Mouse (Mus musculus) A20 (cell line): ENCODE measurements around the gene Fdx1.

Source experiments
- DNase-seq: peaks from one replicate; pipeline ENCODE4 v3.0.0-alpha.2; 2011; ENCODE audit warnings: low read depth, low spot score

The Fdx1 gene

DNA sequence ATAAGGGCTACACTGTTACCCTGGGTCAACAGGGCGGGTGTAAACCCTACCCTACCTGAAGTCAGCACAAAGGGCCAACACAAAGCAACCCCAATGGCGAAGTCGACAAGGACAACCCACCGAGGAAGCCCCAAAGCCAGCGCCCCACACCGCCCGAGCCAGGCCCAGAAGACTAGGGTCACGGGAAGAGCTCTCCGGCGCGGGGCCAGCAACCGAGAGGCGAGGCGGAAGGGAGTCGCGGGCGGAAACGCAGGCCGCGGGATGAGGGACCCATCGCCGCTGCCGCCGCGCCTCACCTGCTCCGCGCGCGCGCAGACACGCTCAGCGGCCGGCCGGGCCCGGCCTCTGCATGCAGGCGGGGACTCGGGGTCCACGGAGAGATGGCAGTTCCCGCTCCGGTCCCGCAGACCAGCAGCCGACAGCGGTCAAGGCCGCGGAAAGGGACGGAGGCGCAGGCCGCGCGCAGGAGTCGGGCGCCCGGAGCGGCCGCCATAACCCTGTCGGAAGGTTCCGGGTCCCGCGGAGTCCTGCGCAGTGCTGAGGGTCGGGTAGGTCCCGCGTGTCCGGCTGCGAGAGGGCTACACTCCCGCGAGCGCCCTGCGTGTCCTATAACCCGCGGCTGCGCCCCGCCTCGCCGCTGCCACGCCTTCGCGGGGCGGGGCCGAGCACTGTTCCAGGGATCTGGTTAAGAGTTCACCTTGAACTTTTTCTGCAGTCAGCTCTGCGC is at the start of gene Fdx1:
Gene Fdx1 (minus strand): TSS at position 582 of the 727 bp plus-strand sequence.
- DNase-seq = peak; percentile 52

DNA sequence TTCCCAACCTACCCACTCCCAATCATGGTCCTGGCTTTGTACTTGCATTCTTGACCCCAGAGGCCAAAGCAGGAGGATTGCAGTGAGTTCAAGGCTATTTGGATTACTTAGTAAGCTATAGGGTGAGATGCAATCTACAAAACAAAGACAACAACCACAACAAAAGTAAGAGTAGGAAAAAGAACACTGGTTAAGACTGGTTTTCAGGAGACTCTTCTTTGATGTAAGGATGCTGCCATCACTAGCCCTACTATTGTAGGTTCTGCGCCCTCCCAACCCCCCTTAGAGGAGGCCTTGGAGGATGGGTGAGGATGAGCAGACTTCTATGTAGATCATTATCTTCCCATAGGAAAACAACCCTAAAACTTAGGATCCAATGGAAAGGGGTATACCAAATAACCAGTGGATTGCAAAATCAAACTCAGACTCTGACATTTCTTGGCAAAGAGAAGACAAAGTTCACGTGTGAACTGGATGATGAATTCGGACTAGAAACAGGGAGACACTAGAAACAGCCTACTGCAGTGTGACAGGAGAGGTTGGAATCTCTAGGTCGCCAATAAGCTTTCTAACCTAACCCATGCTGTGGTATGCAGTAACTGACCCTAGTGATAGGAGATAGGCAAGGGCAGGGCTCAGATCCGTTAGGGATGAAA is 49.6 kb upstream of the Fdx1 start:
- no peak for DNase-seq

DNA sequence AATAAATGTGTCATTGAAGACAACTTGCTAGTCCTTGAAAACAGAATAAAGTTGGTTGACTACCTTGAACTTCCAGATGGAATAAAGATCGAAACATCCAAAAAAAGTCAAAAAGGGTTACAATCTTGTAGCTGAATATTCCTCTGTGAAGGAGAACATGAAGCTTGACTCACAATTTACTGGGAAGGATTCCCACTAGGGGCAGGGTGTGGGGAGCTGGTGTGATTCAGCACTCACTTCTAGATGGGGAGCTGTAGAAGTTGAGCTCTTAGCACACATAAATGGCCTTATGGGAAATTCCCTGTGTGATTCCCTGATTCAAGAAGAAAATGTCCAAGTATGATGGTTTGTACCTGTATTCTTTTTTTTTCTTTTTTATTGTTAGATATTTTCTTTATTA is 49.0 kb upstream of the Fdx1 start:
- no peak for DNase-seq

DNA sequence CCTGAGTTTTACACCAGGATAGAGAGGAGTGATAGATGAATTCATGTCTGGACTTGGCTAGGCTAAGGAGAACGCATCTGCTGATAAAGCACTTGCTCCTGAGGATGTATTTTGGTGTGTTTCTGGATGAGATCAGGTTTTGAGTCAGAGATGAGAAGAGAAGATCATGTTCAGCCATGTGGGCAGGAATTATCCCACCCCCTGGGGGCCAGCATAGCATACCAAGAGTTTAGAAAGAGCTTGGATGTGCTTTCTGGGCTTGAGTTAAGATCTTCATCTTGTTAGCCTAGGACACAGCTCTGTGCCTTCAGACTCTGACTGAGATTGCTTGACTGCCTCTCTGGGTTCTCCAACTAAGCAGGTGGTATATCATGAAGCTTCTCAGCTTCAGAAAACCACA is 45.2 kb upstream of the Fdx1 start:
- no peak for DNase-seq

DNA sequence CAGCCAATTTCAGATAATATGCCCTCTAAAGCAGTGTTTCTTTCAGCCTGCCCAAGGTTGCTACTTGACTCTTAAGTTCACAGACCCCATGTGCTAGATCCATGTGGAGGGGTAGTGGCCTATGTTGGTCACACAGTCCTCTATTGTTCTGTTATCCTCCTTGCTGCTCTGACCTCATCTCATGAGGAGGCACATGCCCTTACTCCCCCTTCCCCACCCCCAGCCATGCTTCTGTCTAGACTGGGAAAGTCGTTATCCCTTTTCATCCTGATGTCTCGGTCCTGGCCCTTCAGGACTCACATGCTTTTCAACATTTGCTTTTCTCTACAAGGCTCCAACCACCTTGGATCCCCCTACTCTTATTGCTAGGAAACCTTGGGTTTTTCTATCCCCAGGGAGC is 44.0 kb upstream of the Fdx1 start:
- DNase-seq = no peak

DNA sequence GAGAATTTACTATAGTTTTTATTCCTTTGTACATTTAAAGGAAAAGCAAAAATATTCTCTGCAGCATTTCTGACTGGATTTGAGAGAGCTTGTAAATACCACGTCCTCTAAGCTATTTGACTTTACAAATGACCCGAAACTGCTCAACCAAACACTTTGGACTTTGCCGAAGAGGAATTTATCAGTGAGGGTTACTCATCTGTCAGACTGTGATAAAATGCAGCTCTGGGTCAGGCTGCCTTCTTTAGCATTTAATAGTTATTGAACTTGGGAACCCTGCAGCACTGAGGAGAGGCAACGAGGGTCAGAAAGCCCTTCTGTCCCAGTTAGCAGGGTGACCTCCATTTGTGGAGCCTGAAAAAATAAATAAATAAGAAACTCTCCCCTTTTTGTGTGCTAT is 40.1 kb upstream of the Fdx1 start:
- DNase-seq = no peak

DNA sequence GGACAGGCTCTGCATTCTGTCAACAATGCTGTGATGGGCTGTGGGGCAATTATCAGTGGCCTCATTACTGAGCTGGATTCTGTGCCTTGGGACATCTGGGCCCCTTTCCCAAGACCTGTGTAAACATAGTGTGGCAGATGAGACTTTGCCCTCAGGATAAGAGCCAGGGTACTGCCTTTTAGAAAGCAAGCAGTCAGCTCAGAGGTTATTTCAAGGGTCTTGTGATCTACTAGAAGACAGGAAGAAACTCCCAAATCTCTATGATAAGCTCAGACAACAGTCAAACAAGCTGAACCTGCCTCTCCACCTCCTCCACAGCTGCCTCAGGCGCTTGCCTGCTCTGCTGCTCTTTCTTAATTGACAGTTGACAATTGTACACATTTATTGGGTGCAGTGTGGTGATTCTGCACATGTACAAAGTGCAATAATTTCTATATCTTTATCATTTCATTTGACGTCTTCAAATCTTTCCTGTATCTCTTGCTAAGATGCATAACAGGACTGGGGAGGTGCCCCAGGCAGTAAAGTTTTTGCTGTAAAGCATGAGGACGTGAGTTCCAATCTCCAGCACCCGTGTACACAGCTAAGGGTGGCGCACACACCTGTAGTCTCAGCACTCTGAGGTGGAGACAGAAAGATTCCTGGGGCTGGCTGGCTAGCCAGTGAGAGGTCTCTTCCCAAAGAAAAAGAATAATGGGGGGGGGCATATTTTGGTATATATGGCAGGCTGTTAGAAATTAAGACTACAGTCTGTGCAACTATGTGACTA is 32.2 kb upstream of the Fdx1 start:
- no peak for DNase-seq

DNA sequence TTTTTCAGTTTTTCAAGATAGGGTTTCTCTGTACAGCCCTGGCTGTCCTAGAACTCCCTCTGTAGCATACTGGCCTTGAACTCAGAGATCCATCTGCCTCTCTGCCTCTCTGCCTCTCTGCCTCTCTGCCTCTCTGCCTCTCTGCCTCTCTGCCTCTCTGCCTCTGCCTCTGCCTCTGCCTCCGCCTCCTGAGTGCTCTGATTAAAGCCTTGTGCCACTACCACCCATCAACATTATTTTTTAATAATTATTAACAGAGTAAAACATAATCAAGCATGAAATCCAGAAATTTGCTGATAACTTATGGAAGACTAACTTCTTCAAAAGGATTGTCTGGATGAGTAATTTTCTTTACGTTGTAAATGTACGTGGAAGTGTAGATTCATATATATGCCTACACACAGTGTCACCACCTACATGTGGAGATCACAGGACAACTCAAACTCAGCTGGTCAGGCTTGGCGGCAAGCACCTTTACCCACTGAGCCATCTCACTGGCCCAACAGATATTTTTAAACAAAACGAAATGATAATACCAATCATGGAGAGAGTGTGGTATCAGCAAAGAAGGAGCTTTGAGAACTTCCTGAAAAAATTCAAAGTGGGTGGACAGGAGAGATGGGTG is 31.4 kb upstream of the Fdx1 start:
- no peak for DNase-seq

DNA sequence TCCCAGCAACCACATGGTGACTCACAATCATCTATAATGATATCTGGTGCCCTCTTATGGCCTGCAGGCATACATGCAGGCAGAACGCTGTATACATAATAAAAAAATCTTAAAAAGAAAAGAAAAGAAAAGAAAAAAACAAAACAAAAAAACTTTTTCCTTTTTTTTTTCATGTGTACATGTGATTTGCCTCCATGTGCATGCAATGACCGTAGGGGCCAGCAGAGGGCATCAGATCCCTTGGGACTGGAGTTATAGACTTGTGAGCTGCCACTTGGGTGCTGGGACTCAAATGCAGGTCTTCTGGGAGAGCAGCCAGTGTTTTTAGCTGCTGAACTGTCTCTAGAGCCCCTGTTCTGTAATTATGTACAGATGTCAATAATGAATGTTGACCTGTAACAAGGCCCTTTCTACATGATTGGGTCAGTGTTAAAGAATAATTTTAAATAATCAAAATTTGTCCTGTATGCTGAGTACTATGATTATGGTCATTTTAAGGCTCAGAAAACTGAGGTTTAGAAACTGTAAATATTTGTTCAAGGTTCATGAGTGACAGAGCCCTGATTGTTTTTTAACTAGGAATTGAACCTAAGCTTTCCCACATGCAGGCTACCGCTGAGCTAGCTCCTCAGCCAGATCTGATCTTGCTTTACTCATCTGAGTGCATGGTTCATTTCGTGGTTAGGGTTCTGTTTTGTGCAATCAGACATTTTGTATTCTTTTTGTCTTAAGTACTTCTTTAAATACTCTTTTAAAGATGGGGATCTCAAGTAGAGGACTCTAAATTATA is 30.3 kb upstream of the Fdx1 start:
- peak; percentile 33 for DNase-seq

DNA sequence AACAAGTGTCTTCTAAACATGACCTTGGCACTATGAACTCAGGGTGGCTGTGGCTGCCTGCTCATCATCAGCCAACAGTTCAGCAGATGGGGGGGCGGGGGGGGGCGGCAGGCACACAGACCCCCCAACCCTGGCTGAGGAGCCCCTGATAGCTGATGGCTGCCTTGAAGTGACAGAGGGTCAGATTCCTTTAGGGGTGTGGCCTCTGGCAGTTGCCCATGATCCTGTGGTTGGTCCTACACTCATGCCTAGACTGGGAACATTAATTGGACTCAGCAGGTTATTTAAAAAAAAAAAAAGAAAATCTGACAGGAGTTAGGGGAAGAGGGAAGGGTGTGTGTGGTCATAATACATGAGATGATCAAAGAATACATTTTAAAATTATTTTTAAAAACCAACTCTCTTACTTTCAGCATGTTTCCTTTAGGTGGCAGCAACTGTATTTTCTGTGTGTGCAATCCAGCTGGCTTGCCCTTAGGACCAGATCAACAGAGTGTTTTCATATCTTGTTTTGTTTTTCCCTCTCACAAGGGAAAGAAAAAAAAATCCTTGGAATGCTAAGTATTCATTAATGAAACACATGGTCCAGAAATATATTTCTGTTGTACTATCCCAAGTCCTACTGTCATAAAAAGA is 28.0 kb upstream of the Fdx1 start:
- no peak for DNase-seq

DNA sequence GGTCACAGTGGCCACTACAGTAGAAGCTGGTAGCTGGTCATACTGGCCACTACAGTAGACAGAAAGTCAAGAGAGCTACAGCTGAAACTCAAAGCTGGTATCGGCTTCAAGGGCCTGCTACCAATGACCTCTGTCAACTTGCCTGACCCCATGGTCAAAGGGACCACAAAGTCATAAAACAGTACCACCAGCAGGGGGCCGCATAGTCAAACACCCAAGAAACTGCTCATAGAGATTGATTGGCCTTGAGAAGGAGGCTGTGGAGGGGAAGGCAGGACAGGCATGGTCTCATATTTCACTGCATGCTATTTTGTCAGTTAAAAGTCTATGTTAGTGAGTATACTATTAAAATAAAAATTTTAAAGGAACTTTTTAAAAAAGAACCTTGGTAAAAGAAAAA is 27.5 kb upstream of the Fdx1 start:
- peak; percentile 37 for DNase-seq

DNA sequence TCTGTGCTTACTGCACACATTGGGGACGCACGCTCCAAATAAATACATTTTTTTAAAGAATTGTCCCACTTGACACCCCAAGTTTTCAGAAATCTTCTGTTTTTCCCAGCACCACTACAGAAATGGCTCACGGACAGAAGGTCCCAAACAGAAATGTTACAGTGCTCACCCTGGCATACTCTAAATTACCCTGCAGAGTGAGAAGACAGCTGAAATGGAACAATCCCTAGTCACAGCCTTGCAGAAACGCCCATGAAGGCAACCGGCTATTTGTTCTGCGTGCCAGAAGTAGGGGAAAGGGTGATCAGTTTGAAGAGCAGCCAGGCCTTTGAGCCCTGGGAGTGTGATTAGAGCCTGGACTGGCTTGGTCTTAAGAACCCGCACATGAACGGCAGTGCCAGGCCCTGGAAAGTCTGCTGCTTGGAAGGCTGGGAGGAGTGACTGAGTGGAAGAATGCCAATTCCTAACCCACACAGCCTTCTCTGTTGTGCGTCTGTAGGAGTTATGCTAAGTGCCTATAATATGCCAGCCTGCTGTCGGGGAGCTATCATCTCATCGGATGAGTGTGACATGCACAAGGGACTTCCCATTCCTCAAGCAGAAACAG is 22.2 kb upstream of the Fdx1 start:
- DNase-seq = no peak

DNA sequence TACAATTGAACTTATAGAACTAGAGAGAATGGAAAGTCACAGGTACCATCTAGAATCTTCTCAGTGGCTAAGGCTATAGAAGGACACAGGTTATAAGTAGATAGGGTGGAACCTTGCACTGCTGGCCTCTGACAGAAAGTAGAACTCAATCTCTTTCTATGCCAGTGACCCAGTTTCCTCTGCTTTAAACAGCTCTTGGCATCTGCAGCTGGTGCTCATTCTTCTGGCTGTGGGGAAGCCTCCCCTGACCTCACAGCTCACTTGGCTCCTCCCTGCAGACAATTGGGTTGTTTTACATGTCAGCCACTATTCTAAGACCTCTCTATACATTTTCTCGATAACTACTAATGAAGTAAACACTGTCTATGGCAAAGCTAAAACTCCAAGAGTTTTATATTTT is 17.8 kb upstream of the Fdx1 start:
- DNase-seq = no peak

DNA sequence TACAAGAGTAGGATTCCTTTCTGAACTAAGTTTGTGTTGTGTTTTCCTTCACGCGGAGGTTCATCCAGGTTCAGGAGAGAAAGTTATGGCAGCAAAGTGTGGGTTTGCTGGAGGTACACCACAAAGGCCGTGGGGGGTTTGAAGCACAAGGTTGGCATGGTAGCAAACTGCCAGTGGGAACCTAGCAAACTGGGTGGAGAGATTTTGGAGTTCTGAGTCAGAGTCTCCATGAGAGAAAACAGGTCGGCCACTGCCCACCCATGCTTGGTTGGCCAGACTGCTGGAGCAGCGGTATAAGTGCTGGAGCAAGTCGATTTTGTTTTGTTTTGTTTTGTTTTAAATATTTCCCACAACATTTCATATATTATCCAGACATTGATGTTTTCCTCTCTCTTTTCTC is 15.9 kb upstream of the Fdx1 start:
- DNase-seq = no peak

DNA sequence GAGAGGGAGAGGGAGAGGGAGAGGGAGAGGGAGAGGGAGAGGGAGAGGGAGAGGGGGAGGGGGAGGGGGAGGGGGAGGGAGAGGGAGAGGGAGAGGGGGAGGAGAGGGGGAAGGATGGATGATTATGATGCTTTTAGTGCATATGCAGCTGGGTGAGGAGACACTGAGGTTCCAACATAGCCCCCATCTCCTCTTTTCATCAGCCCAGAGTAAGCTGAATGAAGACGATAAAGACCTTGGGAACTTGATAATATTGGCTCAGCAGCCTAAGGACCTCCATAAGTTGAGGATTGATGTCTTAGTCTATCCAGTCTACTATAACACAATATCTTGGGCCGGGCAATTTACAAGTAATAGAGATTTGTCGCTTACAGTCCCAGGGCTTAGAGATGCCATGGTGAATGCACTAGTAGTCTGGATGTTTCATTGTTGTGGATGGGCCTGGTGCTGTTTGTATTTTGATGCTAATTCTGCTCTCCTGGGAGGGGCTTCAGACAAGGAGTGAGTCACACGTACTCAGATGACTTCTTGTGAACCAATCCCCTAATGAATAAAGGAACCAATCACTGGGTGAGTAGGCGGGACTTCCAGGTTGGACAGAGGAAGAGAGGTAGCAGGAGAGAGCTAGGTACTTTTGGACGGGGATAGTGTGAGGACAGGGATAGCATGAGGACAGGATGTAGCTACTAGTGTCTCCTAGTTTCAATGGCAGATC is 15.3 kb upstream of the Fdx1 start:
- DNase-seq = peak; percentile 6

DNA sequence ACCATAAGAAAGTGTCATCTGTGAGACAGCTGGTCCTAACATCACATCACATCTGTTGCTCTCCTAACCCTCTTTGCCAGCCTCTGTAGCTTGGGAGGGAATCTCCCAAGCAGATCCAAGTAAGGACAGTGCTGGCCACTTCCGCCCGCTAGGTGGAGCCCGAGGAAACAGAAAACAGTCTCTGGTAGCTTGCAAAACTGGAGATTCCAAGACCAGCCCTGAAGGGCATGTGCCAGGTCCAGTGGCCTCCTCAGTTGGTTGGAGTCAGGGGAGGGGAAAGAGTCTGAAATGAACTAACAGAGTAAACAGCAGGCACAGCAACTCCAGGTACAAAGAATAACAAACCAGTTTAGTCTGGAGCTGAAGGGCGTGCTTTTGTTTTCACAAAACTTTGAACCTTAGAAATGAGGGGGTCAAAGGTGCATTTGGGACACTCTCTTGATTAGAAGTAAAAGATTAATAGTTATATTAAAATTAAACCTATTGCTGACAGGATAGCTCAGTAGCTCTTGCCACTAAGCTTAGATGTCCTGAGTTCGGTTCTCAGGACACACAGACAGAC is 14.2 kb upstream of the Fdx1 start:
- peak; percentile 51 for DNase-seq

DNA sequence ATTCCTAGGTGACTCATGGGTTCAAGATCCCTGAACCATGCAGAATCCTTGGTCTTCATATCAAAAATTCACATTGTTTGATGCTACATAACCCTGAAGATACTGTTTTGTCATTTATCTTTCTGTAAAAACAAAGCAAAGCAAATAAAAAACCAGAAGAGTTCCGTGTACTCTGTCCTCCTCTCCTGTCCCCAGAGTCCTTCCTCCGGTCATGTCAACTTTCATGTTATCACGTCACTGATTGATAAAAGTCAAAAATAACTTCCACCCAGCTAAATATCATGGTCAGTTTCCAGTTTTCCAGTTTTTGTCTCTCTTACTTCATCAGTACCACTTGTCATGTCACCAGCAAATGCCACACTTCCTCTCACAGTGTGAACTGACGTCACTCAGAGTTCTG is 11.5 kb upstream of the Fdx1 start:
- DNase-seq = no peak

DNA sequence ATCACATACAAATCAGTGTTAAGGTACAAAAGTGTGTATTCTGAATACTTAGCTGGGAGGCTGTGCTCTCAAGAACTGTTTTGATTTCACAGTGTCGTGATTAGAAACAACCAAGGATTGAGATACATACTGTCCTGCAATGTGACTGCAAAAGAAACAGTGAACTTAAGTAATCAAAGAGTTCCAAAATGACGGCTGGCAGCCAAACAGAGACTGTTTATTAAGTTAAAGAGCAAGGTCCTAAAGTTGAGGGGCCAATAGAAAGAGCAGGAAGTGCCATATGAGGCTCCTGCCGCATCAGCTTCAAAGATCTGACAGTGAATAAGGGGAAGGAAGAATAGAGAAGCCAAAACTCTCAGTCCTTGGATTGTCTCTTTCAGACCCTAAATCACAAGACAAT is 10.5 kb upstream of the Fdx1 start:
- DNase-seq = no peak

DNA sequence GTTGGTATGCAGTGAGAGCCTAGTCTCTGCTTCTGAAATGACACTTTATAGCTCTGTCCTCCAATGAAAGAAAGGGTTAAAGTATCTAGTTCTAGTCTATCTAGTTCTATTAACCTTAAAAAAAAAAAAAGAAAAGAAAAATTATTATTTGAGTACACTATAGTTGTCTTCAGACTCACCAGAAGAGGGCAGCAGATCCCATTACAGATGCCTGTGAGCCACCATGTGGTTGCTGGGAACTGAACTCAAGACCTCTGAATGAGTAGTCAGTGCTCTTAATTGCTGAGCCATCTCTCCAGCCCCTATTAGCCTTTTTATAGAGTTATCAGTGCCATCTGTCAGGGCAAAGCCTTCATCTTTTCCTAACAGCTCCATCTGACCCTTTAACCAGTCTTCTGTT is 3.0 kb upstream of the Fdx1 start:
- peak; percentile 35 for DNase-seq

DNA sequence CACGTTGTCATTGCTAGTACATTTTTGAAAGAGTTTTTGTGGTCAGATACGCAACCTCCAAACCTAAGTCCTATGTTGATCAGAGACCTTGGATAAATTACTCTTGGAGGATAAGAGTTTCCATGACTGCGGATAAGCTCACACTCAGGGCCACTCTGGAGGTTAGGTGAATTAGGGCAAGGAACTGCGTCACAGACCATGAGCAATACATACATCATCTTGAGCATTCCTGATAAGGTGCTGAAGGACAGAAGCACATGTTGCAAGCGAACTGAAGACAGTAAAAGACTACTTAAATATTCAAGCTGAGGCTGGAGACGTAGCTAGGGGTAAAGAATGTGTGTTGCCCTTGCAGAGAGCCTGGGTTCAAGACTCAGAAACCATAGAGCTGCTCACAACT is 754 bp upstream of the Fdx1 start:
- no peak for DNase-seq
